Mouse (Mus musculus) lung, adult 2 months (tissue): ENCODE data around the gene Wfdc1. TPM values are rescaled to one million over a fixed set of nuclear protein-coding genes. Genes with fewer than 3 reads are reported as not detected.

Experiments
- DNase-seq: peaks from one replicate; pipeline ENCODE4 v3.0.0; 2022
- H3K4me1 ChIP-seq: fragments of 200-500 bp; 2 replicates; pipeline ENCODE4 v1.6.1; 2011; ENCODE audit warnings: low read length; ENCODE audit not compliant: control insufficient read depth, insufficient read depth
- H3K4me3 ChIP-seq: fragments of 200-500 bp; replicated peaks from 2 replicates; pipeline ENCODE3; 2011; ENCODE audit warnings: low read depth, mild to moderate bottlenecking, control low read depth, low read length; ENCODE audit errors: extremely low read depth
- CTCF ChIP-seq: fragments of 200-500 bp; IDR thresholded peaks from 2 replicates; pipeline ENCODE4 v1.5.1; 2011; ENCODE audit warnings: mild to moderate bottlenecking, low read length, control low read depth; ENCODE audit not compliant: insufficient read depth
- POLR2A ChIP-seq: fragments of 200-500 bp; IDR thresholded peaks from 2 replicates; pipeline ENCODE4 v1.6.1; 2011; ENCODE audit warnings: low read depth, mild to moderate bottlenecking, control low read depth, low read length, borderline replicate concordance; ENCODE audit errors: extremely low read depth
- WGBS: fragments of 180-500 bp; shearing (Covaris S2); methylation state at CpG from one replicate; pipeline ENCODE4 v1.1.7; 2018; 5-methylcytosine and 5-hydroxymethylcytosine counted together
- polyA plus RNA-seq: library from polyadenylated mRNA; depleted of rRNA; stranded (reverse); fragments of >200 nt; gene quantifications from 2 replicates; pipeline ENCODE4 v1.2.3, GENCODE M21; 2012

The Wfdc1 gene
- polyA plus RNA-seq, 1 experiment = 122 TPM

GRCm38 (mm10) chr8:119636766-119637165 lies 29.4 kb upstream of the Wfdc1 start:
- DNase-seq = no peak
- 63% methylated on average over 7 of the region's 7 CpGs for WGBS
- peaks cover 5% of the 10 kb centered on the region for H3K4me1 ChIP-seq
- TF ChIP-seq CTCF = no peak
- TF ChIP-seq POLR2A = no peak
- no peak overlapping the region for H3K4me3 ChIP-seq

- H3K4me1 ChIP-seq = peaks cover 5% of the 10 kb centered on the region
- no peak overlapping the region for H3K4me3 ChIP-seq
- WGBS = 87% methylated on average over 4 of the region's 4 CpGs
- no peak for DNase-seq
- no peak for TF ChIP-seq POLR2A
- TF ChIP-seq CTCF = no peak
Measured at GRCm38 (mm10) chr8:119637381-119637780, 28.8 kb upstream of the Wfdc1 start.

DNA sequence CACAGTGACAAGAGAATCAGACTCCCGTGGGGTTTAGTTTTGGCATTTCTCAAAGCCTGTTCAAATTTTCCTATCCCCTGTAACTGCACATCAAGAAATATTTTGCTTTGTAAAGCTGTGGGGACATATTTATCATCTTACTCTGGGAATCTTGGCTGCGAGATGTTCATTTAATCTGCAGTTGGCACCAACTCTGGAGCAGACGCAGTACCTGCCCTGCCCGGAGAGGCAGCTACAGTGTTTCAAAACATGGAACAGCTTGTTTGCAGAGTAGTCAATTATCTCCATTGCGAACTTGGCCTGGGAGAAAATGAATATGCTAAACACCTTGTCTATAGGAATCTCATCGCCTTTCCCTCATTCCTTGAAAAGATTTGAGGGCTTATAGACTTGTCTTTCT lies 27.9 kb upstream of the Wfdc1 start:
- Histone ChIP-seq H3K4me1 (peaks cover 5% of the 10 kb centered on the region), H3K4me3 (no peak overlapping the region)
- TF ChIP-seq CTCF (no peak), POLR2A (no peak)
- DNase-seq = no peak
- WGBS = 72% methylated on average over 6 of the region's 6 CpGs

DNA sequence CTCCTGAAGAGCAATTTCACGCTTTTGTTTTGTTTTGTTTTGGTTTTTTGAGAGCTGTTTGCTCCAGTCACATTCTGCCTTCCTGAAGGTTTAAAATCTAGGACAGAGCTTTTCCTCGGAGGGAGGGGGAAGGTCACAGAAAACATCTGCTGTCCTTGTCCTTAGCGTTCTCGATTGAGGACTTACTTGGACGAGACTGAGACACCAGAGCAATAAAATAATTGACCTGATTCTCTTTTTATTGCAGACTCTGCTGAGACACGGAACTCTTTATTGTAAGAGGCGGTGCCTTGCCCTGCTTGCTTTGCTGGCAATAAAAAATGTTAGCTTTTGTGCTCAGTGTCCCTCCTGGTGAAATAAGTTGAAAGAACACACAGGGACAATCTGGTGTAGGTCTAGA lies 26.4 kb upstream of the Wfdc1 start:
- peaks cover 5% of the 10 kb centered on the region for H3K4me1 ChIP-seq
- H3K4me3 ChIP-seq = no peak overlapping the region
- no peak for TF ChIP-seq POLR2A
- TF ChIP-seq CTCF = no peak
- 64% methylated on average over 7 of the region's 7 CpGs for WGBS
- DNase-seq = no peak

DNA sequence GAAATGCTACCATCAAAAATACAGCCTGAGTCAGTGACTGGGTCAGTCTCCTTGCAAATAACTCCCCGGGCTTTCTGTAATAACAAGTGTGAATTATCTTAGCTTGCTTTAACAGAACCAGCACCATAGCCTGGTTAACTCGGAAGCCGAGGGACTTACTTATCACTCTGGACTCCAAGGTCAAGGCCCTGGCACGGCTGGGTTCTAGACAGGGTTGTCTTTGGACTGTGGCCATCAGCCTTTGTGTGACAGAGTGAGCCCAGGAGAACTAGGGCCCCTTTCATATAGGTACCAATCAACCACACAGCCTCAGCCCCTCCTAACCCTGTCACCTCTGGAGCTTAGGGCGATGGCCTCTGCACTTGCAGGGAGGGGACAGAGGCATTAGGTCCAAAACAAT lies 25.1 kb upstream of the Wfdc1 start:
- no peak for TF ChIP-seq CTCF
- TF ChIP-seq POLR2A = no peak
- no peaks in the 10 kb centered on the region for H3K4me1 ChIP-seq
- no peak for DNase-seq
- no peak overlapping the region for H3K4me3 ChIP-seq
- WGBS = 82% methylated on average over 5 of the region's 5 CpGs

DNA sequence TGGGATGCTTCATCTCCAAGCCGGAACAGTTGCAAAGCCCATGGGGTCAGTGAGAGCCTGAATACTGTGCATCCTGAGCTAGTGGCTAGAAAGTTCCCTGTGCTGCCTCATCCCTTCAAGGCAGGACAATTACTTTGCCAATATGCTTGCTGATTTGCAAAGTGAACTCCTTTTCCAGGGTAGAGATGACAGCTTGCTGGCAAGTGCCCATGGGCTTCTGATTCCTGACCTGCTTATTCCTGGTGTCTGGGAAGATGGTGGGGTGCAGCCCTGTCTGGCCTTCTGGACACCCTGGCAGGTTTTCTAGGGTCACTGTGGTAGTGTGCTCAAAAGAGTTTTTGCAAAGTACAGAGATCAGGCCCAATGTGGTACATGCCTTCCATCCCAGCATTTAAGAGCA lies 23.2 kb upstream of the Wfdc1 start:
- no peak for DNase-seq
- 97% methylated on average over 1 of the region's 1 CpGs for whole genome bisulfite sequencing
- Histone ChIP-seq H3K4me1 (no peaks in the 10 kb centered on the region), H3K4me3 (no peak overlapping the region)
- TF ChIP-seq CTCF = no peak
- TF ChIP-seq POLR2A = no peak

DNA sequence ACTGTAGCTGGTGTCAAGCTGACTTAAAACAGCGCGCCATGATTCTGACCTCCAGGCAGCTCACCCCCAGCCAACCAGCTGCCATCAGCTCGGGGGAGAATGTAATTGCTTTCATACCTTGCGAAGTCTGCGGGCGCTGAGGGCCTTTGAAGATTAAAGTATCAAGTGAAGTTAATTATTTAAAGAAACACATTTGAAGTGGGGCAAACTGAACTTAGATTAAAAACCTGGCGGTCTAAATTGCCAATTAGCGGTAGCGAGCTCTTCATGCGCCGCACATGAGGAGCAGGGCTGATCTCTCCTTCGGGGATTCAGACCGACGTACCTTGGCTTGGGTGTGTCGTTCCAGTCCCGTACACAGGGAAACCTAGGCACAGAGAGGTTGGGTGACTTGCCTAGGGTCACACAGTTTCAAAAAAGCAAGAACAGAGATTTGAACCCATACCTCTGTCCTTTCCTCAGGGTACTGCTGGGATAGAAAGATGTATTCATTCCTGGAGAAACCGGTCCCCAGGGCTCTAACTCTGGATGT lies 21.7 kb upstream of the Wfdc1 start:
- Histone ChIP-seq H3K4me1 (no peaks in the 10 kb centered on the region), H3K4me3 (no peak overlapping the region)
- no peak for DNase-seq
- WGBS = 80% methylated on average over 17 of the region's 17 CpGs
- no peak for TF ChIP-seq CTCF
- no peak for TF ChIP-seq POLR2A

DNA sequence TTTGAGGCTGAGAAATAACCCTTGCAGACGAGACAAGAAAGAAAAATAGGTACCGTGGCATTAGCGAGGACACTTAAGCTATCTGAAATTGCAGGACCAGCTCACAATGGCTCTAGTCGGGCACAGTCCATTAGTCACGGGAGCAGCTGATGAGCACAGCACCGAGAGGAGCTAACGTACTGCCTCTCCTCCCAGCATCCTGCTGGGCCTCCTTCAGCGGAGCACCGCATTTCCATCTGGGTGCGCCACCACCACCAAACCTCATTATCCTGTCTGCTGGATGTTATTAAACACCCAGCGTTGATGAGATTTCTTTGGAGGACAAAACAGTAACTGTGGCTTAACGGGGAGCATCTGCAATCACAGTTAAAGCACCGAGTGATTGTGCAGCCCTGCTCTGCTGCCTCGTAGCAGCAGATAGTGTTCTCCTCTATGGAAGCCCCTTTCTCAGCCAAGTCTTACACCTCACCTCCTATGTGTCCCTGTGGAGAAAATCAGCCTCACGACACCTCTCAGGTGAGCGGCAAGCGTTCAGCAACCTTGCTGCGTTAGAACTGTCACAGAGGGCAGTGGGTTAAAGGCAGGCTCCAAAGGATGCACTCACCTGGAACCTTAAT lies 21.1 kb upstream of the Wfdc1 start:
- DNase-seq = no peak
- Histone ChIP-seq H3K4me1 (no peaks in the 10 kb centered on the region), H3K4me3 (no peak overlapping the region)
- TF ChIP-seq CTCF (no peak), POLR2A (no peak)
- WGBS = 71% methylated on average over 18 of the region's 18 CpGs

DNA sequence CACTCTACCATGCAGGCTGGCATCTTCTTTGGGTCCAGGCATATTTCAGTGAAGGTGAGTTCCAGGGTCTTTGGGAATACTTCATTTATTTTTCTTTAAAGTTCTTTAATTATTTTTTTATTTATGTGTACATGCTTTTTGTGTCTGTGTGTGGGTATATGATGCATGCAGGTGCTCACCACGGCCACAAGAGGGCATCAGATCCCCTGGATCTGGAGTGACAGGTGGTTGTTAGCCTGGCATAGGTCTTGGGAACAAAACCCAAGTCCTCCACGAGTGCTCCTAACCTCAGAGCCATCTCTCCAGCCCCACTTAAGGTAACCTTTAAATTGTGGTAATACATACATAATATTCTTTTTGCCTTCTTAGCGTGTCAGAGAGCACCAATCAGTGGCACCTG lies 20.0 kb upstream of the Wfdc1 start:
- WGBS = 65% methylated on average over 3 of the region's 3 CpGs
- no peak for DNase-seq
- no peak overlapping the region for H3K4me3 ChIP-seq
- H3K4me1 ChIP-seq = no peaks in the 10 kb centered on the region
- TF ChIP-seq CTCF = peak; percentile 11; the same call in 1 of the 2 replicates
- TF ChIP-seq POLR2A = no peak

GRCm38 (mm10) chr8:119646846-119647245 lies 19.3 kb upstream of the Wfdc1 start:
- Histone ChIP-seq H3K4me3 (no peak overlapping the region), H3K4me1 (no peaks in the 10 kb centered on the region)
- TF ChIP-seq CTCF (no peak), POLR2A (no peak)
- WGBS = 64% methylated on average over 7 of the region's 7 CpGs
- DNase-seq = no peak

DNA sequence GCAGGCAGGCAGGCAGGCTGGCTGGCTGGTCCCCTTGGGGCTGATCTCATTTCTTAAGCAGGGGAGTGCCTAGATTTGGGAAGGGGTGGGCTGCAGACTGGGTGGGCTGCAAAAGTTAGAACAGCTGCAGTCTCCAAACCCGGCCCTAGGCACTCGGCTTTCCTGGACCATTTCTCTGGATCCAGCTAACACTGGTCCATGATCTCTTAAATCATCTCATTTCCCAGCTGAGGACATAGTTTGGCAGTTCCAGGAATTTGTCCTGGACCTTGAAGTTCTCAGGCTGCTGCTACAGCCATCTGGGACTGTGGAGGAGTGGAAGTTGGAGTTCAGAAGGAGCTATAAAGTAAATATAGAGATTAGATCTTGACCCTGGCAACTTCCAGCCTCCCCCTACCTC lies 14.8 kb upstream of the Wfdc1 start:
- 21% methylated on average over 2 of the region's 2 CpGs for WGBS
- no peaks in the 10 kb centered on the region for H3K4me1 ChIP-seq
- H3K4me3 ChIP-seq = no peak overlapping the region
- no peak for TF ChIP-seq CTCF
- no peak for TF ChIP-seq POLR2A
- no peak for DNase-seq
